Mouse (Mus musculus) heart, postnatal 36 days (tissue): ENCODE data around the gene Mmgt2. TPM values are rescaled to one million over a fixed set of nuclear protein-coding genes. Genes with fewer than 3 reads are reported as not detected.

Experiments
- DNase-seq, 2 experiments: peaks; one replicate each; pipeline ENCODE4 v3.0.0; 2021 to 2022
- intact Hi-C: fragments of 180-260 bp; cut with DNase I; formaldehyde crosslinking; loops from one replicate; pipeline ENCODE4 v1.15.1; 2025
- total RNA-seq, 2 experiments: library from RNA; stranded (reverse); gene quantifications; 2 replicates each; pipeline ENCODE4 v1.2.3; 2021

Mmgt2 gene
- total RNA-seq, 2 experiments from 2014 or later: 5.4 to 9.9 TPM

- intact Hi-C loops: no loop called here
- DNase-seq: no peak
Measured at GRCm38 (mm10) chr11:62615456-62615855, 33.0 kb upstream of the Mmgt2 start.

GRCm38 (mm10) chr11:62621079-62621478 is 27.4 kb upstream of the Mmgt2 start:
- DNase-seq: no peak
- intact Hi-C loops: no loop called here

- intact Hi-C loops: no loop called here
- DNase-seq: no peak
Measured at GRCm38 (mm10) chr11:62621586-62622283, 26.7 kb upstream of the Mmgt2 start.

- intact Hi-C loops: no loop called here
- DNase-seq: no peak
Measured at GRCm38 (mm10) chr11:62622850-62623249, 25.6 kb upstream of the Mmgt2 start.

GRCm38 (mm10) chr11:62624341-62625291 is 23.8 kb upstream of the Mmgt2 start:
- intact Hi-C loops: no loop called here
- DNase-seq: no peak

GRCm38 (mm10) chr11:62629352-62630224 is 18.9 kb upstream of the Mmgt2 start:
- intact Hi-C loops: no loop called here
- DNase-seq: no peak

- intact Hi-C loops: no loop called here
- DNase-seq: no peak
Measured at GRCm38 (mm10) chr11:62630225-62630821, 18.1 kb upstream of the Mmgt2 start.

GRCm38 (mm10) chr11:62631138-62631537 is 17.3 kb upstream of the Mmgt2 start:
- DNase-seq: no peak
- intact Hi-C loops: no loop called here

GRCm38 (mm10) chr11:62635406-62635805 is 13.1 kb upstream of the Mmgt2 start:
- intact Hi-C loops: no loop called here
- no peak for DNase-seq

- DNase-seq: no peak
- intact Hi-C loops: no loop called here
Measured at GRCm38 (mm10) chr11:62636105-62636839, 12.2 kb upstream of the Mmgt2 start.

GRCm38 (mm10) chr11:62636840-62637221 is 11.6 kb upstream of the Mmgt2 start:
- no peak for DNase-seq
- intact Hi-C loops: no loop called here

- no peak for DNase-seq
- intact Hi-C loops: no loop called here
Measured at GRCm38 (mm10) chr11:62637401-62637800, 11.1 kb upstream of the Mmgt2 start.

- no peak for DNase-seq
- intact Hi-C loops: no loop called here
Measured at GRCm38 (mm10) chr11:62637806-62638205, 10.7 kb upstream of the Mmgt2 start.

- no peak for DNase-seq
- intact Hi-C loops: no loop called here
Measured at GRCm38 (mm10) chr11:62638402-62638801, 10.1 kb upstream of the Mmgt2 start.

- DNase-seq: no peak
- intact Hi-C loops: no loop called here
Measured at GRCm38 (mm10) chr11:62640378-62640777, 8.1 kb upstream of the Mmgt2 start.

- intact Hi-C loops: no loop called here
- no peak for DNase-seq
Measured at GRCm38 (mm10) chr11:62642023-62642844, 6.2 kb upstream of the Mmgt2 start.

- intact Hi-C loops: no loop called here
- DNase-seq: no peak
Measured at GRCm38 (mm10) chr11:62643011-62643631, 5.3 kb upstream of the Mmgt2 start.

- intact Hi-C loops: no loop called here
- no peak for DNase-seq
Measured at GRCm38 (mm10) chr11:62643681-62644363, 4.6 kb upstream of the Mmgt2 start.
